Mouse (Mus musculus): ENCODE results near the gene Rhod.

Gene Rhod

GRCm38 (mm10) chr19:4450666-4451065 lies 11.4 kb upstream of the Rhod start:
- DNase-seq (ENCODE audit: low spot score in 2 of 2) = no peak

DNA sequence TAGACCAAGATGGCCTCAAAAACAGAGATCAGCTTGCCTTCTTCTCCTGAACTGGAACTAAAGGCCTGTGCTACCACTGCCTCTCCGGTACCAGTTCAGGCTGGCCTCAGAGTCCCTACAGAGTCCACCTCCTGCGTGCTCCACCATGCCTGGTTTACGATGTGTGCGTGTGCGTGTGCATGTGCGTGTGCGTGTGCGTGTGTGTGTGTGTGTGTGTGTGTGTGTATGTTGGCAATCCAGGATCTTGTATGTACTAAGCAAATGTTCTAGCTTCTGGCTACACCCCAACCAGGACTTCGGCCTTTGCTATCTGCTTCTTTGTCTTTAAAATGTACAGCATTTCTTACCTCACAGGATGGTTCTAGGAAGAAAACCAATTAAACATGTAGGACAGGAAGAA lies 10.0 kb upstream of the Rhod start:
- DNase-seq (ENCODE audit: low spot score in 2 of 2) = no peak

GRCm38 (mm10) chr19:4447445-4447844 lies 8.2 kb upstream of the Rhod start:
- DNase-seq (ENCODE audit: low spot score in 2 of 2) = no peak

GRCm38 (mm10) chr19:4446661-4447420 lies 7.6 kb upstream of the Rhod start:
- no peak for DNase-seq (ENCODE audit: low spot score in 2 of 2)

DNA sequence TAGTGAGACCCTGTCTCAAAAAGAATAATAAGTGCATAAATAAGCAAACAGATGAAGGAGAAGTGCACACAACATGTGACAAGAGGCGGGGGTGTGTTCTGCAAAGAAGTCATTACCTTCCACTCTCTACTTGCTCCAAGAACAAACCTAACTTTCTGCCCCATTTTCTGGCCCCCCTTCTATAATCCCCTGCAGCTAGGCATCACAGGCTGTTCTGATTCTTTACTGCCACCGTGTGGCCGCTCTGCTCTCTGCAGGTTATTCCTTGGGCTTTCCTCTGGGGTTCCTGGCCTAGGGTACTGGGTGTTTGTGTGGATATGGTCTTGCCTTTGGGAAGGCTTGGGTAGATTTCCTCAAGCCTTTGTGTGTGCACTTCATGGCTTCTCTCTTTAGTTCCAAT lies 3.2 kb upstream of the Rhod start:
- DNase-seq (ENCODE audit: low spot score in 2 of 2) = peak in 1 of 2 experiments; percentile 60

DNA sequence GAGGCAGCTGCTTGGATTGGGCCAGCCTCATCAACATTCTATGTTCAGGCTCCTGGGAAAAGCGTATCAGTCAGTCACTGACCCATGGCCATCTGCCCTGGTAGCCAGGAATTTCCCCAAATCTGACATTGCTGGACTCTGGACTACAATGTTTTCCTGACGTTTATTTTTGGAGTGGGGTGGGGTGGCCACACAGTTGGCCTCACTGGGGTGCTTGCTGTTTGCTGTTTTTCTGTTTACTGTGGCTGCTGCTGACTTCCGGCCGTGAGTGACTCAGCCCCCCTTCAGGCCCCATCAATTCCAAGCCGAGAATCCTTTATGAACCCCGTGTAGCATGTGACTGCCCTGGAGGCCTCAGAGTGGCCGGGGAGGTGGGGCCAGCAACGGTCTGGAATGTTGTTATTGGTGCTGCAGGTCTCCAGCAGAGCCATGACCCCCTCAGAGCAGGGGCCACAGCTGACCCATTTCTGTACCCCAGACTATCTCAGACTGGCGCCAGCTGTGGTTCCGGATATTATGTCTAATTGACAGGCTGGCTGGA lies 2.5 kb upstream of the Rhod start:
- no peak for DNase-seq (ENCODE audit: low spot score in 2 of 2)

GRCm38 (mm10) chr19:4441090-4441591 lies 1.9 kb upstream of the Rhod start:
- no peak for DNase-seq (ENCODE audit: low spot score in 2 of 2)

GRCm38 (mm10) chr19:4440222-4440621 lies 990 bp upstream of the Rhod start:
- no peak for DNase-seq (ENCODE audit: low spot score in 2 of 2)

DNA sequence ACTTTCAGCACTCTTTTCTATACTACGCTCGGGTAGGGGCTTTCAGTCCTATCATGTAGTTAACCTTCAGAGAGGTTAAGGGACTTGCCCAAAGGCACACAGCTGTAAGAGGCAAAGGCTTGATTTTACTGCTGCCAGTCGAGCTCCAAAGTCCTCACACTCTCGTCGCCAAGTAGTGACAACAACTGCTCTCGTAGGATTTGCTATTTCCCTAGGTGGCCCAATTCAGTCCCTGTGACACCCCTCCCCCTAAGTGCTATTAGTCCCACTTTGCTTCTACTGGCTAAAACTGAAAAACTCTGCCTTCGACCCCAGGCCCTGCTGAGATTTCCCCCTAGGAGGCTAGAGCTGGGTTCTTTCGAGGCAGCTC lies 456 bp downstream of the Rhod start:
- no peak for DNase-seq (ENCODE audit: low spot score in 2 of 2)

- DNase-seq (ENCODE audit: low spot score in 2 of 2) = no peak
Observed at GRCm38 (mm10) chr19:4437886-4438285, 1.3 kb downstream of the Rhod start.

- no peak for DNase-seq (ENCODE audit: low spot score in 2 of 2)
Observed at GRCm38 (mm10) chr19:4436254-4436653, 3.0 kb downstream of the Rhod start.

GRCm38 (mm10) chr19:4434999-4435398 lies 4.2 kb downstream of the Rhod start:
- DNase-seq (ENCODE audit: low spot score in 2 of 2) = no peak

DNA sequence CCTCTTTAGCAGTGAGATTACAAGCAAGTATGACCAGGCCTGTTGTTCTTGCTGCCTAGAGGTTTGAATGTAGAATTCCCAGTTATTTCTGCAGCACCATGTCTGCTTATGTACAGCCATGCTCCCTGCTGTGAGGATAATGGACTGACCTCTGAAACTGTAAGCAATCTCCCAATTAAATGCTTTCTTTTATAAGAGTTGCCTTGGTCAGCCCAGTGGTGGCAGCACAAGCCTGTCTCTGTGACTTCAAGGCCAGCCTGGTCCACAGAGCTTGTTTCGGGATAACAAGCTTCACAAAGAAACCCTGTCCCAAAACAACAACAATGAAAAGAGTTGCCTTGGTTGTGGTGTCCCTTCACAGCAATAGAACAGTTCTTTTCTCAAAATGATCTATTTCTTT lies 5.5 kb downstream of the Rhod start:
- DNase-seq (ENCODE audit: low spot score in 2 of 2) = no peak

GRCm38 (mm10) chr19:4430091-4430620 lies 9.1 kb downstream of the Rhod start:
- DNase-seq (ENCODE audit: low spot score in 2 of 2) = no peak

DNA sequence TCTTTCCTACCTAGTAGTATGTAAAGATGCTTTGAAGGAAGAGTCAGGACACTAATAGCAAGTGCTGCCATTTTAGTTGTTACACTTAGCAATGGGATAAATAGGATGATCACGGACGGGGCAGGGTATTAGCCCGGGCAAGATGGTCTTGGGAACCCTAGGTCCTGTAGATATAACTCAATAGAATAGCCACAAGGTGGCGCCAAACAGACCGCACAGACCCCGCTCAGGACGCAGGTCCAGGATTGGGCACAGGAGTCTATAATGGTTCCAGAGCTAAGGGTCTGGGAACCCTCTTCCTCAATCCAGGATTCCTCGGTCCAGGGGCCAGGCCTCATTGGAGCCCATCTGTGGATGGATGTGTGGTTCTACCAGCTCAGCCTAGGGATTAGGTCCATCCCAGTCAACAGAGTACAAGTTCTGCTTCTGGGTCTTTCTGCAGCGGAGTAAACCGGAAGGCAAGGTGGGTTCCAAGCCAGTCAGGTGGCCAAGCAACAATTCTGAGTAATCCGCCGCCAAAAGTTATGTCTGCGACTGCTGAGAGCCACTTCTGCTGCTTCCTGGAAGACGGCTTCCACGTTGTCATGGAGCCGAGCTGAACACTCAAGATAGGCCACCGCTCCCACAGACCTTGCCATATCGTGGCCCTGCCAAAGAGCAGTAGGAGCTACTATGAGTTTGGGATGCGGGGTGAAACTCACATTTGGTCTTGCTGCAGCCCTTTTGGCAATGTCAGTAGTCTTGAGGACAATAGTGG lies 13.4 kb downstream of the Rhod start:
- no peak for DNase-seq (ENCODE audit: low spot score in 2 of 2)

DNA sequence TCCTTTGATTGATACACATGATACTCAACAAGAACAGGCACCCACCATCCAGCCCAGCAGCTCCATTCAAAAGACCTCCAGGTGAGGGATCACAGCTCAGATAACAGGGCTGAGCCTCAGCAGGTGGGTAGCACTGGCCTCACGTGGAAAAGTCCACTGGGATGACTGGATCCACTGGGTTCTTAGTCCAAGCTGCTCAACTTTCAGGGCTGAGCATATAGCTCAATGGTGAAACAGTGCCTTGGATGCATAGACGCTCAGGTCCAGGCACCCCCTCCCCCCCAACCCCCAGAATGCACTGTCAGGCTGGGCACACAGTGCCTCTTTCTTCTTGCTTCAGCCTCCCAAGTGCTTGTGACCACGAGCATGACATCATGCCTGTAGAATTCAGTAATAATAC lies 16.2 kb downstream of the Rhod start:
- DNase-seq (ENCODE audit: low spot score in 2 of 2) = no peak

- no peak for DNase-seq (ENCODE audit: low spot score in 2 of 2)
Observed at GRCm38 (mm10) chr19:4422581-4422980, 16.7 kb downstream of the Rhod start.

- no peak for DNase-seq (ENCODE audit: low spot score in 2 of 2)
Observed at GRCm38 (mm10) chr19:4420153-4420910, 18.9 kb downstream of the Rhod start.

- DNase-seq (ENCODE audit: low spot score in 2 of 2) = no peak
Observed at GRCm38 (mm10) chr19:4419711-4420110, 19.5 kb downstream of the Rhod start.

DNA sequence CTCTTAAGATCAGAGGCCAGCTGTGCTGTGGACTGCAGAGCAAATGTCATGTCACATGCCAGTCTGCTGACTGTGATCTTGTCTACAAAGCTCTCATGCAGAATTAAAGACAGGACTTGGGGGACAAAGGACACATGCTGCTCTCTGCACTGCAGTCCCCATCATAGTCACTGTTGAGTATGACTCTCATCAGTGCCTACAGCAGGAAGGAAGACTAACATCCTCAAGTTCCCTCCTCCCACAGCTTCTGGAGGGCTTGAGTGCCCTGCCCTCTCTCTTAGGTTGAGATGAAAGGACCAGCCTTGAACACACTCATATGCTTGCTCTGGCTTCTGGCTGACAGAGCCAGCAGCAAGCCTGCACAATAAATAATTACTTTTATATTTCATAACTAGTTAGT lies 21.5 kb downstream of the Rhod start:
- no peak for DNase-seq (ENCODE audit: low spot score in 2 of 2)

DNA sequence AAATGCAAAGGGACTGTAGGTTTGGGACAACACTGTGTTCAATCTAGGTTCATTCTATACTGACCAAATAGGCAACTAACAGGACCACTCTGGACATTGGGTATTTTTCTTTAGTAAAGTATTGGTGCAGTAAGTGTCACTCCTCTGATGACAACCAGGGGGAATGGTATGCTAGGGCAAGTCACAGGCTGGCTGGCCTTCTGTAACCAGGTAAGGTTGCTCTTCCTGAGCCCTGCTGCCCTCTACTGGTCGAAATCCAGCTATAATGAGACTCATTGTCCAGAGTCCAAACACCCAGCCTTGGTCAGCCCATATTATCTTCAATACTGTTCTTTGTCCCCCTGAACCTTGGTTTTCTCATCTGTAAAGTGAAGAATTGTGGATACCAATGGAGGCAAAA lies 22.0 kb downstream of the Rhod start:
- no peak for DNase-seq (ENCODE audit: low spot score in 2 of 2)

GRCm38 (mm10) chr19:4414631-4415030 lies 24.6 kb downstream of the Rhod start:
- DNase-seq (ENCODE audit: low spot score in 2 of 2) = no peak
